Mouse (Mus musculus): ENCODE data around the gene Tacc2. TPM values are rescaled to one million over a fixed set of nuclear protein-coding genes. Genes with fewer than 3 reads are reported as not detected.

Gene Tacc2
- polyA plus RNA-seq, 1 experiment from 2014 or later, result 85.5 TPM

GRCm38 (mm10) chr7:130600074-130600473, 22.8 kb downstream of the Tacc2 start:
- H3K4me2 ChIP-seq (replicated peaks), result no peak overlapping the region
- H3K4me1 ChIP-seq, result no peaks in the 10 kb centered on the region
- no peak overlapping the region for H3K27ac ChIP-seq
- no peak overlapping the region for H3K4me3 ChIP-seq
- no peak overlapping the region for H3K9ac ChIP-seq
- no peaks in the 10 kb centered on the region for H3K9me3 ChIP-seq
- H3K36me3 ChIP-seq, result no peaks in the 10 kb centered on the region
- no peaks in the 10 kb centered on the region for H3K27me3 ChIP-seq (replicated peaks)
- 90% methylated on average over 3 of the region's 3 CpGs for WGBS
- ATAC-seq (ENCODE audit: low FRiP score, low read depth), result no peak

GRCm38 (mm10) chr7:130600546-130600945, 23.3 kb downstream of the Tacc2 start:
- Histone ChIP-seq H3K27ac (no peak overlapping the region), H3K9ac (no peak overlapping the region), H3K36me3 (no peaks in the 10 kb centered on the region), H3K27me3 (replicated peaks) (no peaks in the 10 kb centered on the region), H3K9me3 (no peaks in the 10 kb centered on the region), H3K4me2 (replicated peaks) (no peak overlapping the region), H3K4me1 (no peaks in the 10 kb centered on the region), H3K4me3 (no peak overlapping the region)
- 74% methylated on average over 2 of the region's 2 CpGs for WGBS
- no peak for ATAC-seq (ENCODE audit: low FRiP score, low read depth)

- Histone ChIP-seq H3K36me3 (no peaks in the 10 kb centered on the region), H3K9ac (no peak overlapping the region), H3K4me1 (no peaks in the 10 kb centered on the region), H3K27me3 (replicated peaks) (no peaks in the 10 kb centered on the region), H3K27ac (no peak overlapping the region), H3K4me3 (no peak overlapping the region), H3K4me2 (replicated peaks) (no peak overlapping the region), H3K9me3 (no peaks in the 10 kb centered on the region)
- 95% methylated on average over 1 of the region's 1 CpGs for WGBS
- no peak for ATAC-seq (ENCODE audit: low FRiP score, low read depth)
These were observed 25.6 kb downstream of the Tacc2 start for GRCm38 (mm10) chr7:130602804-130603203.

- no peak for ATAC-seq (ENCODE audit: low FRiP score, low read depth)
- Histone ChIP-seq H3K36me3 (no peaks in the 10 kb centered on the region), H3K9ac (no peak overlapping the region), H3K27me3 (replicated peaks) (no peaks in the 10 kb centered on the region), H3K4me3 (no peak overlapping the region), H3K4me1 (no peaks in the 10 kb centered on the region), H3K9me3 (no peaks in the 10 kb centered on the region), H3K27ac (no peak overlapping the region), H3K4me2 (replicated peaks) (no peak overlapping the region)
- 91% methylated on average over 5 of the region's 5 CpGs for WGBS
These were observed 26.3 kb downstream of the Tacc2 start for GRCm38 (mm10) chr7:130603556-130603955.

DNA sequence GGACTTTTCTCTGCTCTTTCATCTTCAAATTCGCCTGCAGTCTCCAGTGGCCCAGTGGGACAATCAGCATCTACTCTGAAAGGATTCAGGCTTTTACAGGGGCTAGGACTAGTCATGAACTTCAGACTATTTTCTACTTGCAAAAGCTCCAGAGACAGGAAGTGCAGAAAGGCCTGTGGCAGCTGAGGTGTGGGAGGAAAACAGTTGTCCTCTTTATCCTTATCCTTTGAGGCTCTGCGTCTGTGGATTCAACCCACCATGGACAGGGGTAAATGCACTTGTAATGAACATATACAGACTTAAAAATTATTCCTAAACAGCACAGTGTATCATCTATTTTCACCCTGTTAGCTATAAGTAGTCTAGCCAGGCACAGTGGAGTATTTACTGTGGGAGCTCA, 27.2 kb downstream of the Tacc2 start:
- no peaks in the 10 kb centered on the region for H3K36me3 ChIP-seq
- WGBS, result 79% methylated on average over 2 of the region's 2 CpGs
- H3K9me3 ChIP-seq, result no peaks in the 10 kb centered on the region
- no peak overlapping the region for H3K27ac ChIP-seq
- H3K4me1 ChIP-seq, result no peaks in the 10 kb centered on the region
- H3K9ac ChIP-seq, result no peak overlapping the region
- no peak overlapping the region for H3K4me3 ChIP-seq
- H3K27me3 ChIP-seq (replicated peaks), result no peaks in the 10 kb centered on the region
- H3K4me2 ChIP-seq (replicated peaks), result no peak overlapping the region
- ATAC-seq (ENCODE audit: low FRiP score, low read depth), result no peak

- no peaks in the 10 kb centered on the region for H3K9me3 ChIP-seq
- no peaks in the 10 kb centered on the region for H3K27me3 ChIP-seq (replicated peaks)
- no peak overlapping the region for H3K4me3 ChIP-seq
- H3K4me1 ChIP-seq, result no peaks in the 10 kb centered on the region
- no peaks in the 10 kb centered on the region for H3K36me3 ChIP-seq
- no peak overlapping the region for H3K27ac ChIP-seq
- H3K9ac ChIP-seq, result no peak overlapping the region
- WGBS, result 26% methylated on average over 6 of the region's 6 CpGs
- ATAC-seq (ENCODE audit: low FRiP score, low read depth), result no peak
- no peak overlapping the region for H3K4me2 ChIP-seq (replicated peaks)
These were observed 27.9 kb downstream of the Tacc2 start for GRCm38 (mm10) chr7:130605111-130605510.

- no peak for ATAC-seq (ENCODE audit: low FRiP score, low read depth)
- WGBS, result 62% methylated on average over 4 of the region's 4 CpGs
- Histone ChIP-seq H3K9me3 (no peaks in the 10 kb centered on the region), H3K4me2 (replicated peaks) (no peak overlapping the region), H3K27ac (no peak overlapping the region), H3K27me3 (replicated peaks) (no peaks in the 10 kb centered on the region), H3K36me3 (no peaks in the 10 kb centered on the region), H3K9ac (no peak overlapping the region), H3K4me1 (no peaks in the 10 kb centered on the region), H3K4me3 (no peak overlapping the region)
These were observed 29.7 kb downstream of the Tacc2 start for GRCm38 (mm10) chr7:130606958-130607357.

- Histone ChIP-seq H3K4me2 (replicated peaks) (no peak overlapping the region), H3K27me3 (replicated peaks) (no peaks in the 10 kb centered on the region), H3K4me1 (no peaks in the 10 kb centered on the region; the same call in 1 of the 2 replicates), H3K36me3 (no peaks in the 10 kb centered on the region), H3K27ac (no peak overlapping the region), H3K9ac (no peak overlapping the region), H3K9me3 (no peaks in the 10 kb centered on the region), H3K4me3 (no peak overlapping the region)
- no peak for ATAC-seq (ENCODE audit: low FRiP score, low read depth)
- 35% methylated on average over 4 of the region's 4 CpGs for WGBS
These were observed 36.7 kb downstream of the Tacc2 start for GRCm38 (mm10) chr7:130613973-130614372.

DNA sequence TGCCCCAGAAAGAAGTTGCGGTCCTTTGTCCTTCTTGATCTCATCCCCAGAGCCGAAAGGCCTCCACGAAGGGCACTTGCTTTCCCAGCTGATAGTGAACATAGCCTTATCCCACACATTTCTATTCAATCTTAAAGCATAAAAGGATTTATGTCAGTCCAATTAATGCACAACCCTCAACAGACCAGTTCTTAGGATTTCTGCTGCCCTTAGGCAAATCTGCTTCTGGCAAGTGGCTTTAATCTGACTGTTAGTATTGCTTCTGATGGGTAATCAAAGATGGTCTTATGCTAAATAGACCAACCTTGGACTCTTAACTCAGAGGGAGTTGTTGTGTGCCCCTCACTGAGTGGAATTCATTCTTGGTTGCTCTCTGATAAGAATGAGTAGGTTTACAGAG, 40.4 kb downstream of the Tacc2 start:
- no peaks in the 10 kb centered on the region for H3K9me3 ChIP-seq
- no peaks in the 10 kb centered on the region; the same call in 1 of the 2 replicates for H3K4me1 ChIP-seq
- H3K4me2 ChIP-seq (replicated peaks), result no peak overlapping the region
- H3K4me3 ChIP-seq, result no peak overlapping the region
- no peak overlapping the region for H3K27ac ChIP-seq
- no peak overlapping the region for H3K9ac ChIP-seq
- WGBS, result 95% methylated on average over 3 of the region's 3 CpGs
- H3K27me3 ChIP-seq (replicated peaks), result no peaks in the 10 kb centered on the region
- no peak for ATAC-seq (ENCODE audit: low FRiP score, low read depth)
- H3K36me3 ChIP-seq, result no peaks in the 10 kb centered on the region

- H3K4me3 ChIP-seq, result no peak overlapping the region
- 91% methylated on average over 2 of the region's 2 CpGs for WGBS
- H3K9ac ChIP-seq, result no peak overlapping the region
- no peak for ATAC-seq (ENCODE audit: low FRiP score, low read depth)
- no peak overlapping the region for H3K27ac ChIP-seq
- no peaks in the 10 kb centered on the region; the same call in 1 of the 2 replicates for H3K4me1 ChIP-seq
- no peak overlapping the region for H3K4me2 ChIP-seq (replicated peaks)
- H3K36me3 ChIP-seq, result no peaks in the 10 kb centered on the region
- H3K27me3 ChIP-seq (replicated peaks), result no peaks in the 10 kb centered on the region
- no peaks in the 10 kb centered on the region for H3K9me3 ChIP-seq
These were observed 43.8 kb downstream of the Tacc2 start for GRCm38 (mm10) chr7:130621068-130621467.

DNA sequence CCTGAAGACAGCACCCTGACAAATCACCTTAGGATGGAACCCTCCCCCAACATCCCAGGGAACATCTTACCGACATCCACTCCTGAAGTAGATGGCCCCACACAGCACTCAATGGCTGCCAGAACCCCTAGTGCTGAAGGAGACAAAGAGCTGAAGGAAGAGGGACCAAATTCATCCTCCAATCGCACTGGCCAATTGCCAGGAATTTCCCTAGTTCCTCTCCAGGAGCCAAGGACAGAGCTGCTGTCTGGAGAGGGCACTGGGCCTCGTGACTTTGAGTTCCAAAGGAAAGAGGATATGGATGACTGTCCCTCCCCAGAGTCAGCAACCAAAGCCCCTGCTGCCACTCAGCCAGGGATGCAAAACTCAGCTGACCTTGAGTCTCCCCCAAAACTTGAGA, 44.7 kb downstream of the Tacc2 start:
- Histone ChIP-seq H3K4me1 (no peaks in the 10 kb centered on the region; the same call in 1 of the 2 replicates), H3K9me3 (no peaks in the 10 kb centered on the region), H3K4me3 (no peak overlapping the region), H3K27ac (no peak overlapping the region), H3K4me2 (replicated peaks) (no peak overlapping the region), H3K9ac (no peak overlapping the region), H3K27me3 (replicated peaks) (no peaks in the 10 kb centered on the region), H3K36me3 (no peaks in the 10 kb centered on the region)
- WGBS, result 59% methylated on average over 3 of the region's 3 CpGs
- ATAC-seq (ENCODE audit: low FRiP score, low read depth), result no peak

DNA sequence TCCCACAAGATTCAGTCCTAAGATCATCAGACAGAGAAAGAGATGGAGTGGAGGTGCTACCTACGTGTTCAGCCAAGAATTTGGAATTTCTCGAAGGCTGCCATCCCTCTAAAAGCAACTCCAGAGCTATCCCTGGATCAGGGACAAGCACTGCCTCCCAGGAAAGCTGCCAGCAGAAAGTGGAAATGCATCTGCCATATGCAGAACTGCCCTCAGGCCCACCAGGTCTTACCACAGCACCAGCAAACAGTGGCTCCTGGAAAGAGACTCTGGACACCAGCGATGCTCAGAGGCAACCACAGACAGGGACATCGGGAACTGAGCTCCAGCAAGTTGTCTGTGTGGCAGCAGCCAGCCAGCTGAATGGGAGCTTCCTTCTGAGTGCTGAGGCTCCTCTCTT, 45.1 kb downstream of the Tacc2 start:
- H3K27me3 ChIP-seq (replicated peaks), result no peaks in the 10 kb centered on the region
- no peak overlapping the region for H3K27ac ChIP-seq
- H3K9me3 ChIP-seq, result no peaks in the 10 kb centered on the region
- no peaks in the 10 kb centered on the region; the same call in 1 of the 2 replicates for H3K4me1 ChIP-seq
- no peak overlapping the region for H3K9ac ChIP-seq
- no peak overlapping the region for H3K4me2 ChIP-seq (replicated peaks)
- H3K4me3 ChIP-seq, result no peak overlapping the region
- no peaks in the 10 kb centered on the region for H3K36me3 ChIP-seq
- WGBS, result 81% methylated on average over 4 of the region's 4 CpGs
- no peak for ATAC-seq (ENCODE audit: low FRiP score, low read depth)

DNA sequence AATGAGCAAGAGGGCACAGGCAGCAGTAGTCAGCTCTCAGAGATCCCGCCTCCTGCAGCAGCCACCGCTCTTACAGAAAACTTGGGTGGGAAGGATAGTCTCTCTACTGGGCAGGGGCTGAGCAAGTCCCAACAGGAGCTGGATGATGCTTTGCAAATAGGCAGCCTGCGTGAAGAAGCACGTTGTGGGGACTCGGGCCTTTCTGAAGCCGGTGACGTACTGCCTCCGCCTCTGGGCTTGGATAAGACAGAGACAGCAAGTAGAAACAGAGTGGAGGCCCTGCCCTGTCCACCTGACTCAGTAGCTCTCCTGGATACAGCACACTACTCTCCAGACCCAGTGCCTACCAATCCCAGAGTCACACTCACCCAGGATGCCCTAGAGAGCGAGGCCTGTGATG, 47.1 kb downstream of the Tacc2 start:
- no peak overlapping the region for H3K9ac ChIP-seq
- 90% methylated on average over 9 of the region's 9 CpGs for WGBS

More for the DNA sequence above, 47.1 kb downstream of the Tacc2 start:
- ATAC-seq (ENCODE audit: low FRiP score, low read depth), result no peak
- Histone ChIP-seq H3K27me3 (replicated peaks) (no peaks in the 10 kb centered on the region), H3K4me2 (replicated peaks) (no peak overlapping the region), H3K4me1 (no peaks in the 10 kb centered on the region), H3K27ac (no peak overlapping the region), H3K4me3 (no peak overlapping the region), H3K36me3 (no peaks in the 10 kb centered on the region), H3K9me3 (no peaks in the 10 kb centered on the region)

Measured in neural tube, embryonic 12.5 days (tissue).